Mouse (Mus musculus) lung, embryonic 14.5 days (tissue): ENCODE data around the gene Vrk1. TPM values are rescaled to one million over a fixed set of nuclear protein-coding genes. Genes with fewer than 3 reads are reported as not detected.

ENCODE experiments used
- ATAC-seq: fragments of 200-750 bp; cut with Nextera tagmentation; 2 replicates; pipeline ENCODE4 v1.8.0; 2017; ENCODE audit warnings: mild to moderate bottlenecking, moderate TSS enrichment, moderate library complexity; ENCODE audit not compliant: insufficient read depth
- DNase-seq: peaks from one replicate; pipeline ENCODE4 v3.0.0-alpha.2; 2015
- H3K27ac ChIP-seq: fragments of 300-500 bp; sonication (generic); 2 replicates; pipeline ENCODE4 v1.5.1; 2014; ENCODE audit warnings: low read depth, mild to moderate bottlenecking, moderate library complexity
- H3K27me3 ChIP-seq: fragments of 300-500 bp; sonication (generic); 2 replicates; pipeline ENCODE4 v1.6.1; 2014; ENCODE audit warnings: low read length, control low read depth; ENCODE audit not compliant: insufficient read depth
- H3K36me3 ChIP-seq: fragments of 300-500 bp; sonication (generic); 2 replicates; pipeline ENCODE4 v1.6.1; 2014; ENCODE audit warnings: control low read depth; ENCODE audit not compliant: insufficient read depth
- H3K4me1 ChIP-seq: fragments of 300-500 bp; sonication (generic); 2 replicates; pipeline ENCODE4 v1.6.1; 2014; ENCODE audit warnings: antibody characterized with exemption, control low read depth; ENCODE audit not compliant: insufficient read depth
- H3K4me2 ChIP-seq: fragments of 300-500 bp; sonication (generic); 2 replicates; pipeline ENCODE4 v1.6.1; 2014; ENCODE audit warnings: mild to moderate bottlenecking
- H3K4me3 ChIP-seq: fragments of 300-500 bp; sonication (generic); 2 replicates; pipeline ENCODE4 v1.5.1; 2014; ENCODE audit warnings: low read depth, low read length
- H3K9ac ChIP-seq: fragments of 300-500 bp; sonication (generic); 2 replicates; pipeline ENCODE4 v1.6.1; 2014
- H3K9me3 ChIP-seq: fragments of 300-500 bp; sonication (generic); 2 replicates; pipeline ENCODE4 v1.6.1; 2016; ENCODE audit warnings: low read depth, low read length, control low read depth
- CTCF ChIP-seq: IDR thresholded peaks from 2 replicates; pipeline ENCODE4 v1.5.1; 2016; ENCODE audit warnings: antibody characterized with exemption, low read depth
- WGBS: fragments of 180-500 bp; shearing (Covaris S2); extraction: QIAGEN DNeasy Blood & Tissue Kit; methylation state at CpG from one replicate; pipeline ENCODE4 v1.1.7; 2014; 5-methylcytosine and 5-hydroxymethylcytosine counted together
- polyA plus RNA-seq: library from polyadenylated mRNA; unstranded; fragments of >200 nt; fragmentation: Nextera tagmentation; extraction: Ambion mirVana; gene quantifications from 2 replicates; pipeline ENCODE4 v1.2.1, GENCODE M21; 2014

The Vrk1 gene
- polyA plus RNA-seq, 1 experiment from 2014 or later, result 86.2 TPM

DNA sequence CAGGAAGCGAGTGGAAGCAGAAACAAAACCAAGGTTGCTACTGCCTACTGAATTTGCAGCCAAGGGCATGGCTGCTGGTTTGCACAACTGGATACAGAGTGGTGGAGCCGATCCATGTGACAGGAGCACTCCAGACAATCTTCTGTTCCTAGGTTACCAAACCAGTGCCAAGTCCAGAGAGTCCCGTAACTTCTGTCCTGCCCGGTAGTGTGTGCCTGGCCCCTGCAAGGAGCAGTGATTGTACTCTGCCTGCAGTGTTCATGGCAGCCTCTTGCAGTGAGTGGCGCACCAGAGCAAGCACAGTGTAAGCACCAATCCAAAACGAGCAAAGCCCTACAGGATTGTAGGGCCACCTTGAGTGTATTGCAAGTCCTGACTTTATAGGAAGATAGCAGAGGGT is 15.4 kb downstream of the Vrk1 start:
- 75% methylated on average over 6 of the region's 6 CpGs for WGBS
- ATAC-seq (peak; percentile 52; the same call in 1 of the 2 replicates), DNase-seq (no peak)
- no peaks in the 10 kb centered on the region for H3K4me1 ChIP-seq
- no peak overlapping the region for H3K9ac ChIP-seq
- H3K9me3 ChIP-seq, result no peaks in the 10 kb centered on the region
- no peak overlapping the region for H3K4me3 ChIP-seq
- H3K36me3 ChIP-seq, result 0 out of 2 replicates have a peak, but pooled peaks cover 7% of the 10 kb centered on the region
- H3K27me3 ChIP-seq, result no peaks in the 10 kb centered on the region
- TF ChIP-seq CTCF, result peak; percentile 43
- no peak overlapping the region for H3K4me2 ChIP-seq
- no peak overlapping the region for H3K27ac ChIP-seq

DNA sequence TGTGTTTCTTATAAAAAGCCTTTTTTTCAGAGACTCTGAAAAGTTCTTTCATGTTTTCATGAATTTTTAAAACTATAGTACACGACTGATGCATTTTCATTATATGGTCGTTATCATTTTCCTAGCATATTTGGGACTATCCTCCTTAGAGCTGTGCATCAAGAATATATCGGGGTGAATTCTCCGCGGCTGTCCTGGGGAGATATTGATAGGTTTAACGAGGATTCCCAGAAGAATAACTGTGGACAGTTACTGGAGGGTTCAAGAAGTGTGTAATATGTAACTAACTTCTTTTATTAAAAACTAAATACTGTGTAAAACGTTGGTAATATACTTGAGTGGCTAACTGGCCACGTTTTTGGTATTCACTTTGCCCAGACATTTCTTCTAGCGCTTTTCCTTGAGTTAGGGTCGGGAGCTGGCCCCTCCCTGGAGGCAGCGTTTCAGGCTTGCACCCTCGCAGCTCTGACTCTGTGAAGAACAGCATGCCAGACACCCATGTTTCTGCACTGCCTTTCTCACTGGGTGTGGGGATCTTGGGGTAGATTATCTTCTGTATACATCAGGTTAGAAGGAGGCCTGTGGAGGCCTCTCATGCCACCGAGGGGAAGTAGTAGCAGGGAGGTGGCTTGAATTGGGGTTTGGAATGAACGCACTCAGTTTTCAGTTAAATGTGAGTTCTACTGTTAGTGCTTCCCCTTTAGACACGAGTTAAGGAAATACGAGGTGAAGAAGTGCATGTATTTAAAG is 16.5 kb downstream of the Vrk1 start:
- H3K4me3 ChIP-seq, result no peak overlapping the region
- H3K36me3 ChIP-seq, result 0 out of 2 replicates have a peak, but pooled peaks cover 7% of the 10 kb centered on the region
- DNase-seq (no peak), ATAC-seq (no peak)
- H3K27me3 ChIP-seq, result no peaks in the 10 kb centered on the region
- 82% methylated on average over 16 of the region's 16 CpGs for WGBS
- H3K4me1 ChIP-seq, result no peaks in the 10 kb centered on the region
- H3K4me2 ChIP-seq, result no peak overlapping the region
- TF ChIP-seq CTCF, result no peak
- no peak overlapping the region for H3K9ac ChIP-seq
- H3K27ac ChIP-seq, result no peak overlapping the region
- H3K9me3 ChIP-seq, result no peaks in the 10 kb centered on the region

DNA sequence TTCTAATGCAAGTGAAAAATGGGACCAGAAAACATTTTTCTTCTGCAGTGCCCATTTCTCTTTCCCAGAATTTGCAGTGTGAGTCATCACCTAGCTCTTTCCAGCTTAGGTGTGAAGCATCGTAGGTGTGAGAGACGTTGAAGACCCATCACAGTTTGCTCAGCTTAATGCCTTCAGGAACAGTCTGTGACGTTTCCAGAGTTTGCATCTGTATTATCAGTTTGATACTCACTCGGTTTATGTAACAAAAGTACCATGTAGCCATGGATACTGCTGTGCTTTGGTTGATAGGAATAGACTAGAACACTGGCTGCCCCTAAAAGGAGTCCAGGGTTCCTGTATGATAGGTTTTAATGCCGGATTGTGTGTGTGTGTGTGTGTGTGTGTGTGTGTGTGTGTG is 17.3 kb downstream of the Vrk1 start:
- Histone ChIP-seq H3K9me3 (no peaks in the 10 kb centered on the region), H3K4me1 (no peaks in the 10 kb centered on the region), H3K36me3 (0 out of 2 replicates have a peak, but pooled peaks cover 7% of the 10 kb centered on the region), H3K27ac (no peak overlapping the region), H3K4me3 (no peak overlapping the region), H3K27me3 (no peaks in the 10 kb centered on the region), H3K4me2 (no peak overlapping the region), H3K9ac (no peak overlapping the region)
- ATAC-seq (no peak), DNase-seq (no peak)
- 69% methylated on average over 5 of the region's 5 CpGs for WGBS
- no peak for TF ChIP-seq CTCF

DNA sequence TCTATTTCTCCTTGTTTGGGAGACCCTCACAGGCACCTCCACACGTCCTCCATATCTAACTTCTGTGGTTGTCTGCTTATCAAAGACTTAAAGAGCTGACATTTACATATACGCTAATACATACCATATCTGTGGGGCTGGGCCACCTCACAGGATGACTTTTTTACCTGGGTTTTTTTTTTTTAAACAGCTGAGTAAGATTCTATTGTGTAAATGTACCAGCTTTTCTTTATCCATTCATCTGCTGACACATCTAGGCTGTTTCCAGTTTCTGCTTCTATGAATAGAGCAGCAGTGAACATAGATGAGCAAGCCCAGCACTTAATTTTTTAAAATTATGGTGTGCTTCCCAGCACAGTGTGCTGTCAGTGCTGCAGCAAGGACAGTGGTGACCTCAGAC is 19.6 kb downstream of the Vrk1 start:
- H3K4me2 ChIP-seq, result no peak overlapping the region
- no peak overlapping the region for H3K4me3 ChIP-seq
- no peak for TF ChIP-seq CTCF
- H3K4me1 ChIP-seq, result no peaks in the 10 kb centered on the region
- H3K27ac ChIP-seq, result no peak overlapping the region
- 0 out of 2 replicates have a peak, but pooled peaks cover 4% of the 10 kb centered on the region for H3K36me3 ChIP-seq
- H3K9me3 ChIP-seq, result no peaks in the 10 kb centered on the region
- ATAC-seq, result no peak
- H3K9ac ChIP-seq, result no peak overlapping the region
- 73% methylated on average over 2 of the region's 2 CpGs for WGBS
- DNase-seq, result no peak
- no peaks in the 10 kb centered on the region for H3K27me3 ChIP-seq

DNA sequence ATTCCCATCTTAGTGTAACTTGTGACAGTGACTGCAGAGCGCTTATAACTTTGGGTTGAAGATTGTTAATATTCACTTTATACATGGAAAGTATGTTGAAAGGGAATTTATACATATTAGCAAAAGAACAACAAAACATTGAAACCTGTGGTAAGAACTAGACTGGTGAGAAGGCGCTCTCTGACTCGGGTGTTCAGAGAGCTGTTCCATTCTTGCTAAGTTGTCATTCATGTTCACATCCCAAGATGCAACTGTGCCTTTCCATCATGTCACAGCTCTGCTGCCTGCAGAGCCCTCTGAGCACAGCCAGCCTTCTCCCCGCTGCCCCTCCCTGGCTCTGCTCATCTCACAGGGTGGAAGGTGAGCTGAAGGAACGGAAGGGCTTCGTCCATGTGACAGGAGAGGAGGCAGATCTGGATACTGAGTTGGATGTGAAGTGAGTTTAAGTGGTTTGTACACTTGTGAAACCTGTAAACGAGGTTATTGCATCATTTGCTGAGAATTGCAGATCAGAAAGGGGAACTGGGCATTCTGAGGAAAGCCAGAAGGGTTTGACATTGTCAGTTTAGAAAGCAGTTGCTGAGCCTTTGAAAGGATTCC is 20.2 kb downstream of the Vrk1 start:
- Histone ChIP-seq H3K4me2 (no peak overlapping the region), H3K36me3 (0 out of 2 replicates have a peak, but pooled peaks cover 3% of the 10 kb centered on the region), H3K4me3 (no peak overlapping the region), H3K4me1 (no peaks in the 10 kb centered on the region), H3K9ac (no peak overlapping the region), H3K27me3 (no peaks in the 10 kb centered on the region), H3K27ac (no peak overlapping the region), H3K9me3 (no peaks in the 10 kb centered on the region)
- no peak for TF ChIP-seq CTCF
- ATAC-seq, result no peak
- 69% methylated on average over 7 of the region's 7 CpGs for WGBS
- peak; percentile 9 for DNase-seq

DNA sequence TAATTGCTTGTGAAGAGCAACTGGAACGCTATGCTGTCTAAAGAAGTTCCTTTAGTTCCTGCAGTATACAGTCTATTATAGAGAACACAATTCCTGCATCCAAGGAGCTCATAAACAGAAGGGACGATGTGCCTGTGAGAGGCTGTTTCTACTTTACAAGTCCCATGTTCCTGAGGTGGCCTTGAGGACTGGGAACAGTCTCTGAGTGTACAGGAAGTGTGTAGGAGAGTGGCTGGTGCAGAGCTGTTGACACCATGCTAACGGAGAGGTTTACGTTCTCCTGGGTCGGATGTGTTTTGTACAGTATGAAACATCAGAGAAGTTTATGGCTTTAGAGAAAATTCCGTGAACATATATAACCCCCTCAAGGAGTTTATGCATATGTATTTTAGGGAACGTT is 20.8 kb downstream of the Vrk1 start:
- no peak for ATAC-seq
- Histone ChIP-seq H3K9ac (no peak overlapping the region), H3K27me3 (no peaks in the 10 kb centered on the region), H3K4me3 (no peak overlapping the region), H3K9me3 (no peaks in the 10 kb centered on the region), H3K4me1 (no peaks in the 10 kb centered on the region), H3K4me2 (no peak overlapping the region), H3K36me3 (no peaks in the 10 kb centered on the region), H3K27ac (no peak overlapping the region)
- WGBS, result 74% methylated on average over 7 of the region's 7 CpGs
- no peak for DNase-seq
- TF ChIP-seq CTCF, result no peak

DNA sequence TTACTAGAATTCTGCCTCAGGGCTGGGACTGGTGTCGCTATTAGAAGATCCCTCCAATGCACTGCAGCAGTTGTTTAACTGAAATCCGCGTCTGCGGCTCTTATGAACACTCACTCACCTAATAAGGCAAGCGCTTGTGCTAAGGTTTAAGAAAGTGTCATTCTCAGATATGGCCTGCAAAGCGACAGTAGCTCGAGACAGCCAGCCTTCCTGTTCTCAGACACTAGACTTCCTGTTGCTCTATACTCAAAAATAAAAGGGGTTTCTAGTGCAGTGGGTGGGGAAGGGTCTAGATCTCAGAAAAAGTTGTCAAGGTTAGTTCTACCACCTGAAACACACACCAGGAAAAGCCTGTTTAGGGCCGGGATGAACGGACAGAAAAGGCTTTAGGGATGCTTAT is 21.9 kb downstream of the Vrk1 start:
- Histone ChIP-seq H3K9ac (no peak overlapping the region), H3K4me3 (no peak overlapping the region), H3K9me3 (no peaks in the 10 kb centered on the region), H3K4me1 (no peaks in the 10 kb centered on the region), H3K27me3 (no peaks in the 10 kb centered on the region), H3K36me3 (no peaks in the 10 kb centered on the region), H3K27ac (no peak overlapping the region), H3K4me2 (no peak overlapping the region)
- DNase-seq (no peak), ATAC-seq (no peak)
- TF ChIP-seq CTCF, result no peak
- 61% methylated on average over 9 of the region's 9 CpGs for WGBS
